Mouse (Mus musculus) ES-E14 (cell line): ENCODE data around the gene Spats2l. TPM values are rescaled to one million over a fixed set of nuclear protein-coding genes. Genes with fewer than 3 reads are reported as not detected.

Experiments used
- DNase-seq: peaks from one replicate; pipeline ENCODE4 v3.0.0-alpha.2; 2013; ENCODE audit warnings: low read depth, low spot score
- H3K27ac ChIP-seq: 2 replicates; pipeline ENCODE4 v1.5.1; 2012; ENCODE audit warnings: low read depth, mild to moderate bottlenecking, low read length, moderate library complexity, mixed read lengths; ENCODE audit not compliant: poor library complexity, insufficient read depth, severe bottlenecking
- H3K36me3 ChIP-seq: 2 replicates; pipeline ENCODE4 v1.6.1; 2012; ENCODE audit warnings: mild to moderate bottlenecking, low read length, moderate library complexity, mixed read lengths; ENCODE audit not compliant: control insufficient read depth, poor library complexity, insufficient read depth, severe bottlenecking
- H3K4me1 ChIP-seq, 2 experiments: fragments of 150-350 bp in 1 of 2; sonication (generic) in 1 of 2; 2 replicates each; pipeline ENCODE4 v1.6.1; 2012; ENCODE audit warnings: low read length in 2 of 2, mild to moderate bottlenecking in 1 of 2, mixed read lengths in 1 of 2; ENCODE audit not compliant: control insufficient read depth in 2 of 2, insufficient read depth in 2 of 2, poor library complexity in 1 of 2
- H3K4me3 ChIP-seq, 2 experiments: fragments of 150-350 bp in 1 of 2; sonication (generic) in 1 of 2; 2 replicates each; pipeline ENCODE4 v1.5.1; 2012; ENCODE audit warnings: low read length in 2 of 2, low read depth in 1 of 2, mild to moderate bottlenecking in 1 of 2, mixed read lengths in 1 of 2; ENCODE audit not compliant: insufficient read depth in 1 of 2, poor library complexity in 1 of 2, severe bottlenecking in 1 of 2
- H3K9ac ChIP-seq: 2 replicates; pipeline ENCODE4 v1.6.1; 2012; ENCODE audit warnings: low read depth, mild to moderate bottlenecking, low read length, mixed read lengths; ENCODE audit not compliant: poor library complexity, insufficient read depth, severe bottlenecking
- H3K9me3 ChIP-seq: fragments of 150-350 bp; sonication (generic); 2 replicates; pipeline ENCODE4 v1.6.1; 2012; ENCODE audit warnings: low read depth, mild to moderate bottlenecking, low read length; ENCODE audit not compliant: control insufficient read depth, insufficient read depth
- CHD2 ChIP-seq: IDR thresholded peaks from 2 replicates; pipeline ENCODE4 v1.6.1; 2014; ENCODE audit warnings: mild to moderate bottlenecking, low read depth, low read length, inconsistent platforms
- HCFC1 ChIP-seq: IDR thresholded peaks from 2 replicates; pipeline ENCODE4 v1.6.1; 2012; ENCODE audit warnings: low read length, inconsistent platforms, borderline replicate concordance; ENCODE audit not compliant: insufficient read depth
- MAFK ChIP-seq: IDR thresholded peaks from 2 replicates; pipeline ENCODE4 v1.6.1; 2014; ENCODE audit warnings: mild to moderate bottlenecking, low read depth, low read length, inconsistent platforms; ENCODE audit not compliant: insufficient read depth
- ZC3H11A ChIP-seq: IDR thresholded peaks from 2 replicates; pipeline ENCODE4 v1.6.1; 2012; ENCODE audit warnings: low read depth, mild to moderate bottlenecking, inconsistent platforms, low read length, borderline replicate concordance
- ZNF384 ChIP-seq: IDR thresholded peaks from 2 replicates; pipeline ENCODE4 v1.6.1; 2012; ENCODE audit warnings: low read depth, low read length, inconsistent platforms
- in situ Hi-C, 2 experiments: fragments of 600-800 bp; cut with MboI; formaldehyde crosslinking; loops; one replicate each; pipeline ENCODE4 v1.15.1; 2025; ENCODE audit warnings: low sequenced_read_pairs in 2 of 2, inconsistent platforms in 1 of 2; ENCODE audit not compliant: unreplicated experiment in 2 of 2
- total RNA-seq: library from RNA; depleted of rRNA; stranded (reverse); fragments of 300-350 nt; gene quantifications from 2 replicates; pipeline ENCODE4 v1.2.3, GENCODE M21; 2012

Spats2l gene
- total RNA-seq, 1 experiment, result 2.3 TPM

DNA sequence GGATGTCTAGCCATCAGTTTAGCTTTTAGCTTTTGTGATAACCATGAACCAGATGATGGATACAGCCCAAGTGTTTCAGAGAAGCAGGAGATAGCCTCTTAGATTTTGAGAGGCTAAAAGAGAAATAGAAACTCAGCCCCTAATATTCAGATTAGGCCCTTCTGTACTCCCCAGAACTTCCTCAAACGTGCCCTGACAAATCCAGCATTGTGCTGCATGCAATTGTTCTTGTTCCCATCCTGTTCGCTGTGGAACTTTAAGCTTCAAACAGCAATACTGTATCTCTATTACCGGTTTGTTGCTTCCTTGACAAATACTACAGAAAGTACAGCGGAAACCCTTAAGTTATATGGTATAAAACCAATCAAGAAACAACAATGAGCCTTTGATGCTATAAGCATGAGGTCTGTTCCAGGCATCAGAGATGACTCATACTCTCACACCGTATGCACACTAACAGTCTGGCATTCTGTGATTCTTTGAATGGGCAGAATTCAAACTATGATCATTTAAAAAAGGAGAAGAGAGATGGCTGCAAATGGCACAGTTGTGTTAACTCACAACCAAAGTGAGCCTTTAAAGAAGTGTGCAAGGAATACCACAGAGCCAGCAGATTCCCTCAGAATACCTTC, 62.8 kb downstream of the Spats2l start:
- no peak overlapping the region for H3K27ac ChIP-seq
- no peaks in the 10 kb centered on the region for H3K9me3 ChIP-seq
- DNase-seq, result no peak
- in situ Hi-C loops, result no loop called here
- no peak overlapping the region for H3K4me3 ChIP-seq
- TF ChIP-seq ZC3H11A (no peak), ZNF384 (no peak), HCFC1 (no peak), CHD2 (no peak), MAFK (no peak)
- no peaks in the 10 kb centered on the region for H3K36me3 ChIP-seq
- no peaks in the 10 kb centered on the region for H3K4me1 ChIP-seq
- H3K9ac ChIP-seq, result no peak overlapping the region

DNA sequence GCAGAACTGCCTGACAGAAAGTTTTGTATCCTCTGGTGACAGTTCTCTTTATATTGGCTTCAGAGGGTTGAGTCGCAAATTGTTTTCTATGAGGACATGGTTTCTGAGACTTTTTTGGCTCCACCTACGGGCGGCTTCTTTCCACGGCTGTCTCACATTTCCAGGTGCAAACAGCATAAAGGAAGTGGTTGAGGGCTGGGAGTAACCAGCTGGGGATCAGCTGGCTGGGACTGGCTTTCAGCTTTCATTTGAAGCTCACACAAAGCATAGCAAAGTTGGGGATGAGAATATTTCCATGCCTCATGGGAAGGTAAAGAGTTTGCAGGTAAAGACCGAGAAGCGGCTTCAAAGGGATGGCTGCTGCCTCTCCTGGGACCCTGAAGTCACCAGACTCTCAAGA, 65.9 kb downstream of the Spats2l start:
- no peak for DNase-seq
- Histone ChIP-seq H3K9me3 (no peaks in the 10 kb centered on the region), H3K4me1 (no peaks in the 10 kb centered on the region), H3K27ac (no peak overlapping the region), H3K36me3 (no peaks in the 10 kb centered on the region), H3K9ac (no peak overlapping the region), H3K4me3 (no peak overlapping the region)
- TF ChIP-seq CHD2 (no peak), HCFC1 (no peak), ZC3H11A (no peak), MAFK (no peak), ZNF384 (no peak)
- in situ Hi-C loops, result no loop called here

DNA sequence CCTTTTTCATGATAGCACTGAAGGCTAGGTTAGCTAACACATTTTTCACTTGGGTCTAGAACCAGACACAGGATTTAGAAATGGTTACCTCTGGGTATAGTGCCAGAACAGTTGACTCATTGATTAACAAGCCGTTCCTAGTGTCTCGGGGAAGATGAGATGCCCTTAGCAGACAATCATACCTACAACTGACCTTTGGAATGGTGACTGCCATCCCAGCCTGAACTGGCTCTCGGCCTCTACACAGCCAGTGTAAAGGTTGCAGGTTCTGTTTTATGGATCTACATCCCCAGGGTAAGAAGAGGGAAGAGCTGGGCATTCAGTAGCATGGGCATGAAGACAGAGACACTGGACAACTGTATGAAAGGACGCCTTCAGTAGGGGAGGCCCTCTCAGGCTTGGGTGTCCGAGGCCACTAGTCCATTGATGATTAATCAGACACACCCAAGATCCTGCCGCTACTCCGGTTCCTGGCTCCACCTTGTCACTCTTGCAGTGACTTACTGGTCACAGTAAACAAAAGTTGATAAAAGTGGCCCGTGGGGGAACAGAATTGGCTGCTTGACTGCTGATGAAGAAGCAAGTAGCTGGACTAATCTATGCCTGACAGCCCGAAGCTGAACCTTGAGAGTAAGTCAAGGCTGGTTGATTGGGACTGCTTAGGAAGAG, 71.2 kb downstream of the Spats2l start:
- no peak overlapping the region for H3K27ac ChIP-seq
- H3K36me3 ChIP-seq, result no peaks in the 10 kb centered on the region
- no peak for DNase-seq
- H3K9me3 ChIP-seq, result no peaks in the 10 kb centered on the region
- in situ Hi-C loops, result no loop called here
- H3K4me1 ChIP-seq, result peaks cover 0 to 2% of the 10 kb centered on the region in 2 experiments; a peak in 1 of 4 replicates
- H3K4me3 ChIP-seq, result no peak overlapping the region
- TF ChIP-seq ZC3H11A (no peak), CHD2 (no peak), ZNF384 (no peak)
- H3K9ac ChIP-seq, result no peak overlapping the region

DNA sequence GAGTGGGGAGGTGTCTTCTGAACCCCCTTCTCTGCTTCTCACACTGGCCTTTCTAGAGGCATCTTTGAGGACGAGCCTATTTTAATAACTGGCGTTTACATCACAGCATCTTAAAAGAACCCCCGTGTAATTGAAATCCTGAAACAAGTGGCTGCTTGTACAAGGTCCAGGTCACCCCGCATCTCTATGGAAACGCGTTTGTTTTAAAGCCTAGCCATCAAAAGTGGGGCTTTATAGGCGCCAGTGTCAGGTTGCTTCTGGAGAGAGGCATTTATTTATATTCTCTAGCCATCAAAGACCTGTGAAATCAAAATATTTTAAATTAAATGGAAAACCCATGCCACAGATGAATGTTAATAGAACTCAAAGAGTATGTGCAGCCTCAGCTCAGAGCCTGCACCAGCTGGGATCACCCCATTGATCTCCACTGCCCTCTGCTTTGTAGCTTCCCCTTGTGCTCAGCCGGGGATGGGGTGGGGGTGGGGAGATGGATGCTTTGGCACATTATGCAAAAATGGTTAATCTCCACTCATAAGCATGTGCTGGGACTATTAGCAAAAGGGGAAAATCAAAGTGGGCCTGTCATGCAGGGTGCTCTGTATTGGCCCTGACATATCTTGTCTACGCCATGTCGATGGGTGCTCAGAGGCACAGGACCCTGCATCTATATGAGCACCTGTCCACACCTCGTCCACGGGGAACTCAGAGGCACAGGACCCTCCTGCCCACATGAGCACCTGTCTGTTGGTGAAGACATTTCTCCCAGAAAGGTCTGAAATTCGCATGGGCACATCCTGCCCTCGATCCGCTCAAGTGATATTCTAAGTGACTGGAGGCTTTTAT, 73.1 kb downstream of the Spats2l start:
- H3K9me3 ChIP-seq, result no peaks in the 10 kb centered on the region
- H3K36me3 ChIP-seq, result no peaks in the 10 kb centered on the region
- TF ChIP-seq ZC3H11A, result no peak
- TF ChIP-seq CHD2, result no peak
- no peak for TF ChIP-seq ZNF384
- no peak for TF ChIP-seq MAFK
- no peak for TF ChIP-seq HCFC1
- DNase-seq, result no peak
- peaks cover 0 to 2% of the 10 kb centered on the region in 2 experiments; a peak in 1 of 4 replicates for H3K4me1 ChIP-seq
- in situ Hi-C loops, result no loop called here
- H3K27ac ChIP-seq, result no peak overlapping the region
- H3K4me3 ChIP-seq, result no peak overlapping the region
- no peak overlapping the region for H3K9ac ChIP-seq
